In the genomic region with DNA sequence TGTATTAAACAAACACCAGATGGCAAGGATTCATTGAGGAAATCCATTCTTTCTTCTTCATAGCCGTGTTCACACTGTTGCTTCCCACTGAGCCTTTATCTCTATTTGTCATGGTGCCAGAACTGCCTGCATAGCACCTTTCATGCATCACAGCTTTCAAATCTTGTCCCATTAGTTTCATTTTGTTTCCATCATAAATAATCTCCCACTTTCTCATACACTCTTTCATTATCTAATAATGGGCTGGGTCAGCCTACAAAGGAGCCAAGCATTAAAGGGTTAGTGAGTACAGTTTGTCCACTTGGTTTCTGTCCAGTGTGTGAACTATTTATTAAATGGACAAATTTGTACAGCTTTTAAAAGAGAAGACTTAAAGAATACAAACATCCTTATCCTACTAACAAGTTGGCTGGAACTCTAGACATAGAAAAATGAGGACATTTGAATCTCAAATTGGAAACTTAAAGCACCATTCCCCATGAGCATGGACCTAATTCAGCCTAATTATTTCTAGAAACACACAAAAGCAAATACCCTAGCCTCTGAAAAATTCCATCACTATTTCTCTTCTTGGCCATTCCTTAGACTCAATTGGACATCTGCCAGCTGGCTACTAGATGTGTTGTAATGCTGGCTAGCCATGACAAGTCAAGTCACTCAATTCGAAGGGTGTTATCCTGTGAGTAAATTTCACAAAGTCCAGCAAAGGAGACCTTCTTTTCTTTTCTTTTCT, we compare ENCODE assay signal across 12 mouse cellular contexts.
DNase-seq lines count a peak whose midpoint lies in the region; ATAC-seq and TF ChIP-seq lines count a peak whose summit lies in the region.
"Had no signal": no experiment of that assay in that cellular context is flagged by ENCODE, and none has a peak within 500 bp of the region (broad histone marks: within the 10 kb centered on the region; RNA-seq: fewer than 3 reads in every experiment).

No protein-coding gene starts in this region.

- no peaks in the 10 kb centered on the region for H3K9me3 ChIP-seq in hindbrain, embryonic 12.5 days (replicated peaks)
- H3K9me3 ChIP-seq: embryonic facial prominence, embryonic 13.5 days; limb, embryonic 13.5 days had no signal

- no peak overlapping the region for H3K4me3 ChIP-seq in hindbrain, embryonic 12.5 days
- no peak overlapping the region for H3K4me3 ChIP-seq in left cerebral cortex, adult 2 months
- H3K4me3 ChIP-seq: embryonic facial prominence, embryonic 13.5 days; limb, embryonic 13.5 days had no signal

- ATAC-seq in hindbrain, embryonic 12.5 days (ENCODE audit: low FRiP score), result peak; percentile 54; the same call in 1 of the 2 replicates

- peaks cover 5% of the 10 kb centered on the region; the same call in 1 of the 2 replicates for H3K27me3 ChIP-seq in hindbrain, embryonic 12.5 days
- H3K27me3 ChIP-seq: embryonic facial prominence, embryonic 13.5 days; limb, embryonic 13.5 days had no signal

- intact Hi-C loops in heart, postnatal 10 days (cut with DNase I), result no loop called here
- intact Hi-C loops in heart, postnatal 36 days (cut with DNase I), result no loop called here
- intact Hi-C loops in left cerebral cortex, adult 2 months (cut with DNase I), result no loop called here

- TF ChIP-seq CTCF in left cerebral cortex, adult 2 months (IDR thresholded peaks at IDR 0.05), result no peak

- no peak overlapping the region for H3K9ac ChIP-seq in hindbrain, embryonic 12.5 days
- H3K9ac ChIP-seq: embryonic facial prominence, embryonic 13.5 days; limb, embryonic 13.5 days had no signal

- DNase-seq in heart, postnatal 10 days, result peak; percentile 18 to 38
- DNase-seq in heart, postnatal 36 days, result no peak
- DNase-seq in right cerebral cortex, postnatal 10 days (ENCODE audit: low spot score in 2 of 2), result peak; percentile 31 to 41
- DNase-seq in right cerebral cortex, postnatal 25 days, result no peak
- DNase-seq in skeletal muscle tissue, adult 2 months (ENCODE audit: low read depth, low spot score), result peak; percentile 36
- no peak for DNase-seq in left cerebral cortex, adult 2 months (ENCODE audit: extremely low spot score in 1 of 2, low spot score in 2 of 2)
- no peak for DNase-seq in left cerebral cortex, adult 11 months (ENCODE audit: low spot score)
- DNase-seq: gastrocnemius, postnatal 25 days; thymus, adult 18-20 months had no signal

- no peak overlapping the region for H3K27ac ChIP-seq in hindbrain, embryonic 12.5 days
- no peak overlapping the region; the same call in 1 of the 2 replicates for H3K27ac ChIP-seq in left cerebral cortex, adult 2 months
- H3K27ac ChIP-seq: embryonic facial prominence, embryonic 13.5 days; limb, embryonic 13.5 days had no signal

- H3K4me1 ChIP-seq in hindbrain, embryonic 12.5 days, result 0 out of 2 replicates have a peak, but pooled peaks cover 2% of the 10 kb centered on the region
- H3K4me1 ChIP-seq: embryonic facial prominence, embryonic 13.5 days; limb, embryonic 13.5 days had no signal

- H3K4me2 ChIP-seq in hindbrain, embryonic 12.5 days (replicated peaks), result no peak overlapping the region
- H3K4me2 ChIP-seq: embryonic facial prominence, embryonic 13.5 days; limb, embryonic 13.5 days had no signal

- no peaks in the 10 kb centered on the region for H3K36me3 ChIP-seq in hindbrain, embryonic 12.5 days
- H3K36me3 ChIP-seq: embryonic facial prominence, embryonic 13.5 days; limb, embryonic 13.5 days had no signal

- WGBS in hindbrain, embryonic 12.5 days, result 27% methylated on average over 2 of the region's 2 CpGs

Comparison
In these comparisons a context has a peak if more than half of its experiments do, and no peak if none do; other contexts are left out.
1. DNase-seq: peak in heart, postnatal 10 days (2 of 2), right cerebral cortex, postnatal 10 days (2 of 2) and skeletal muscle tissue, adult 2 months (single experiment); none in heart, postnatal 36 days (0 of 2), right cerebral cortex, postnatal 25 days (single experiment), left cerebral cortex, adult 2 months (0 of 2) and left cerebral cortex, adult 11 months (single experiment).